Mouse (Mus musculus) heart, postnatal 14 days (tissue): Measurements from ENCODE around the gene Tm4sf5. TPM values are rescaled to one million over a fixed set of nuclear protein-coding genes. Genes with fewer than 3 reads are reported as not detected.
A peak's percentile ranks its signal among the peaks of the same experiment; 100 is the strongest.
"Not testable (repeated sequence)": the region's sequence is repeated elsewhere in the genome, so short reads cannot be mapped to it uniquely, and the experiment has no call there.

Experiments
- DNase-seq, 2 experiments: peaks; one replicate each; pipeline ENCODE4 v3.0.0; 2021 to 2022
- intact Hi-C: fragments of 180-260 bp; cut with DNase I; formaldehyde crosslinking; loops from one replicate; pipeline ENCODE4 v1.15.1; 2025
- total RNA-seq, 2 experiments: library from RNA; stranded (reverse); gene quantifications; 2 replicates each; pipeline ENCODE4 v1.2.3; 2021

The Tm4sf5 gene
- total RNA-seq, 2 experiments from 2014 or later = 1.2 to 1.3 TPM

DNA sequence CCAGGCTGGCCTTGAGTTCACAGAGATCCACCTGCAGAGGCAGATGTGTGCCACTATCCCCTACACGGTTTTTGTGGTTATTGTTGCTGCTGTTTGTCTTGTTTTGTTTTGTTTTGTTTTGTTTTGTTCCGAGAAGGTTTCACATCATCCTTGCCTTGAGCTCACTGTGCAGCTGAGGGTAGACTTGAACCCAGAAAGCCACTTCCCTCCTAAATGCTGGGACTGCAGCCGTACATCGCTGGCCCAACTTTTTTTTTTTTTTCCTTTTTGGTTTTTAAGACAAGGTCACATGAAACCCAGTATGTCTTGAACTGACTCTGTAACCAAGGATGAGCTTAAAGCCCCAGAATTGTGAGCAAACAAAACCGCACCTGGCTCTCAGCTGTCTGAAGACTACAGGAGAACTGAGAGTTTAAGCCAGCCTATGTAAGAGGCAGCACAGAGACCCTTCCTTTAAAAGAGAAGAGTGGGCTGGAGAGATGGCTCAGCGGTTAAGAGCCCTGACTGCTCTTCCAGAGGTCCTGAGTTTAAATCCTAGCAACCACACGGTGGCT lies 2.0 kb downstream of the Tm4sf5 start:
- DNase-seq = no peak
- intact Hi-C loops = loop anchor here (1.0 to 10.0 kb wide), 2 partner anchors 93 to 262 kb away; no protein-coding TSS in a partner anchor

DNA sequence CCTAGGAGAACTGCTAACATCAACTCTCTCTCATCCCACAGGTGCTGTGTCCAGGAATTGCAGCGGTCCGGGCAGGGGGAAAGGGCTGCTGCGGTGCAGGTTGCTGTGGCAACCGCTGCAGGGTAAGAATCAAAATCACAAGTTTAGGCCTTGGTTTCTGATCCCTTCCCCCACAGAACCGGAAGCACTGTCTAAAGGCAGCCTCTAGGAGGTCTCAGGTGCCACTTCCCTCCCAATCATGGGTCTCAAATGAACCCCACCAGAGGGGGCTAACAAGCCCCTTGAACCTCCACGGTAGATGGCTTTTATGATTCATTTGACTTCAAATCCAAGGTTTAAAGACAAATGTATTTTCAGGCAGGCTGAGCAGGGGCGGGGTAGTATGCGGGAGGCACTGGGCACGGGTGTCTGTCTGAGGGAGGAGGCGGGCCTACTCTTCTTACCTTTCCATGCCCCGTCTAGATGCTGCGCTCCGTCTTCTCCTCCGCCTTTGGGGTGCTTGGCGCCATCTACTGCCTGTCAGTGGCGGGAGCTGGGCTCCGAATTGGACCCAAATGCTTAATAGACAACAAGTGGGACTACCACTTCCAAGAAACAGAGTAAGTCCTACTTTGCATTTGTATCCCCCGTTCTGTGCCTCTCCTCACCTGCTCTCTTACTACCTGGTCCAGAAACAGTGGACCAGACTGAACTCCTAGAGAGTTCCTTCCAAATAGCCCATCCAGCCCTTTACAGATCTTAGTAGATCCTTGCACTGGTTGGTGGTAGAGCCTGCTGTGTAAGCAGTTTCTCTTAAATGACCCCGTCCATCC lies 4.9 kb downstream of the Tm4sf5 start:
- DNase-seq = peak; percentile 26 to 51
- intact Hi-C loops = loop anchor here (10.0 kb wide), 1 partner anchor 265 kb away; no protein-coding TSS in a partner anchor

DNA sequence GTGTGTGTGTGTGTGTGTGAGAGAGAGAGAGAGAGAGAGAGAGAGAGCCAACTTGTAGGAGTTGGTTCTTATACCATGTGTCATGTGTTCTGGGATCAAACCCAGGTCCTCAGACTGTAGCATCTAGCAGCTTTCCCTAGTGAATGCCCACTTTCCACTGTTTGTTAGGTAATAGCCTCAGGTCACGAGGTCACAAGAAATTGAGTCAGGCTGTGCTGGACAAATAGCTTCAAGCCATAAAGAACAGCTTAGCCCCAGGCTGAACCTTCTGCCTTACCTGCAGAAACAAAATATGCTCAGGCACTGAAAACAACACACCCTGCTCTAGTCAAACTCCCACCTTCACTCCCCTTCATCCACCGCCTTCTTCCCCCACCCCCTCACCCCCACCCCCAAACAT lies 6.2 kb downstream of the Tm4sf5 start:
- DNase-seq = no peak
- intact Hi-C loops = no loop called here

DNA sequence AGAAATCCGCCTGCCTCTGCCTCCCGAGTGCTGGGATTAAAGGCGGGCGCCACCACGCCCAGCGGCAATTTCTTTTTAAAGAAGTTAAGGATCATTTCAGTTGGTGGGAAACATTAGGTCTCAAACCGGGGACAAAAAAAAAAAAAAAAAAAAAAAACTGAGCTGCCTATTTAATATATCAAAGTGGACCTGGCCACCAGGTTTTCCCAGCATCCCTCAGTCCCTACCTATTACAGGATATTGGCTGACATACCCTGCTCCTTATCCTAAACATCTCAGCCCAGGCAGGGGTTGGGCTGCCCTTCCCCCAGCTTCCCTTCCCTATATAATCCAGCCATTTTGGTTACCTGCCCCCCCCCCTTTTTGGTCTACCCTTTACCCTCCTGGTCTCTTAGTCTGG lies 6.8 kb downstream of the Tm4sf5 start:
- intact Hi-C loops = no loop called here
- DNase-seq = no peak

DNA sequence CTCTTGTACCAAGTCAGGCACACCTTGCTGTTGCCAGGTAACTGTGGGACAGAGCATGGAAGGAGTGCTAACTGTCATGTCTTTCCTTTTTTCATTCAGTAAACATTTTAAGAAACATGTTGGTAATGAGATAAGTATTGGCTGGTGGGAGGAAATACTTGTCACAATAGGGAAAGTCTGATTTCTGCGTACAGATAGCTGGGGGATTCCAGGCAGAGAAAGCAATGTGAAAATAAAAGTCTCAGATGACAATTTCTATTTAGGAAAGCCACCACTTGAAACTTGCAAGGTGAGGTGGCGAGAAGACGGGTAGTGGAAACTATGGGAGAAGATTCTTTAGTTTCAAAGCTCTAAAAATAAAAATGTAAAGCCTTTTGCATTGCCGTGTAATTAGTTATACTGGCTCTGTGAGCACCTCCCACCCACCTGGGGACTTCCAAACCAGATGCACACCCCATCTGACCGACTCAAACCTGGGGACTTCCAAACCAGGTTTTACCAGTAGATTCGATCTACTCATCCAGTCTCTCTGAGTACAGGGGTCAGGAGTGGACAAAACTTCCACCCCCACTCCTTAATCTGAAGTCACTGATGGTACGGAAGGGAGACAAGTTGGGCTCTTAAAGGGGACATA lies 7.8 kb downstream of the Tm4sf5 start:
- no peak for DNase-seq
- intact Hi-C loops = no loop called here

DNA sequence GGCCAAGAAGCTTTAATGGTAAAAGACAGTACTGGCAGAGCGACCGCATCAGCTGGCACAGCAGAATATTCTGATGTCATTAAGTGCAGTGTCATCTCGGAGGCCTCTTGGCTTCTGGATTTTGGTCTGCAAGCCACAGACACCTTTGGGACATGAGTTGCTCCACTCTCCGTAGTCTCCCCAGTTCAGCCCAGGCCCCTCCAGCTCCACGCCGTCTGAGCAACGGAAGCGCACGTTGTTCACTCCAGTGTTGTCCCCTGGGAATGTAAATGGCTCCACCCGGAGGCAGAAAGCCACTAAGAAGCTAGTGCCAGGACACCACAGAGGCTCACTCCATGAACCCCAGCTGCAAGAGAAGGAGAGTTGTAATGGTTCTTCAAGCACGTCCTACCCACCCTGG lies 8.5 kb downstream of the Tm4sf5 start:
- DNase-seq = peak; percentile 32 to 57
- intact Hi-C loops = no loop called here

DNA sequence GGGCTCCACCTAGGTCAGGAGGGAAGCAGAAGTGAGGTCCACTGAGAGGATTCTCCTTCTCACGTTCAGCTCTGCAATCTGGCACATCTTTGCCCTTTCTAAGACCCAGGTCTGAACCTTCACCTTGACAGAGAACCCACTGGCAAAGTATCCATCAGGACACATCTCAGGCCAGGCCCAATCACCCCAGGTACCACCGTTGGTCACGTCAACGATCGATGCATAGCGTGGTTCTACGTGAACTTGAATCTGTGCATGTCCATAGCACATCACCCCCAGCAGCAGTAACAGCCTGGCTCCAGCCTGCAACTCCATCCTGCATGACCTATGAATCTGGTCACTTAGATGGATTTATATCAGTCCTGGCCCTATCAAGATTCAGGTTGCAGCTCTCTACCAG lies 9.2 kb downstream of the Tm4sf5 start, which contains the start of gene Vmo1:
Gene Vmo1, minus strand, starts transcription at position 329 of the 400 bp plus-strand sequence.
- intact Hi-C loops = no loop called here
- no peak for DNase-seq

DNA sequence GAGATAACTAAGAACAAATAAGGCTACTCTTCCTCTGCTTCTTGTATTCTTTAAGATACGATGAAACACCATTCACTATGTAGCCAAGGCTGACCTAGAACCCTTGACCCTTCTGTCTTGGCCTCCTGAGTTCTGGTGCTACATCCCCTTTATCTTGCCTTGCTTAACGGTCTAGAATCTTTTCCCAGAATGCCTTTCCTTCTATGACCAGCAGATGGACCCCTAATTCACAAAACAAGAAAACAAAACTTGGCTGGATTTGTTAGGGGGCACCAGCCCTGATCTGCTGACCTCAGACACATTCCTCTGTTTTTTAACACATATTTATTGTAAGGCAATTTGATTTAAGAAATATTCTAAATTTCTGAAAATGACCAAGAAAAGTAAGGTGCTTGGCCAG lies 11.3 kb downstream of the Tm4sf5 start:
- DNase-seq = peak in 1 of 2 experiments; percentile 50
- intact Hi-C loops = loop anchor here (1.0 to 2.0 kb wide), 2 partner anchors 89 to 238 kb away; no protein-coding TSS in a partner anchor

DNA sequence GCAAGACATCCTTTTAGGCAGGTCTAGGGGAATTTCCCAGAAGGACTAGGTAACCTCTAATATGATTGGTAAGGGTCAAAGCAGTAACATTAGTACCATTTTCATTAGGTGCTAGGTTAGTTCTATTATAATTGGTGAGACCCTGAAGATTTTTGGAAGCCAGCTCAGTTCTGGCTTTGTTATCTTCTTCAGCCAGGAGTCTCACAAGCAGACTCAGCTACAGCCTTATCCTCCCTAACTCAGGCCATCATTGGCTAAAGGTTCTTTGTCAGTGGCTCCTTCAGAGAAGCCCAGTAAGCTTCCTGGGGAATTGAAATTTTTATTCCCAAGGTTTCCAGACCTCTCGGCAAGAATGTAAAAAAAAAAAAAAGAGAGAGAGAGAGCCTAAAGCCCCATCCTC lies 13.4 kb downstream of the Tm4sf5 start:
- intact Hi-C loops = no loop called here

DNA sequence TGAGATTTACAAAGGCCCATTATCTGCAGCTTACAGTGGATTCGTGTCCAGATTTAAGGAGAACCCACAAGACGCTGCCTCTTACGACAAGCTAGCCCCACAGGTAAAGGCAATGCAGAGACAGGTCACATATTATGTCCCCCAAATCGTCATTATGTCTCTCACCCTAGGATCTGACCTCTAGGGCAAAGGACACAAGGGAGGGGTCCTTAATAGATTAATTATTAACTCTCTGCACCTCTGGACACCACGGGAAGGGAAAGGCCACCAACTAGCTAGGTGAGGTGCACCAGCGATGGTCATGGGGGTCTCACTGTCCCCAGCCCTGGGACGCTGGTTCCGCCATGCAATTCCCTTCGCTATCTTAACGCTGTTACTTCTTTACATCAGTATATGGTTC lies 13.9 kb downstream of the Tm4sf5 start, which contains the start of gene Gltpd2:
Gene Gltpd2, plus strand, starts transcription at position 274 of the 400 bp plus-strand sequence.
- intact Hi-C loops = no loop called here
- no peak for DNase-seq

More for the DNA sequence above, 13.4 kb downstream of the Tm4sf5 start:
- DNase-seq = no peak

DNA sequence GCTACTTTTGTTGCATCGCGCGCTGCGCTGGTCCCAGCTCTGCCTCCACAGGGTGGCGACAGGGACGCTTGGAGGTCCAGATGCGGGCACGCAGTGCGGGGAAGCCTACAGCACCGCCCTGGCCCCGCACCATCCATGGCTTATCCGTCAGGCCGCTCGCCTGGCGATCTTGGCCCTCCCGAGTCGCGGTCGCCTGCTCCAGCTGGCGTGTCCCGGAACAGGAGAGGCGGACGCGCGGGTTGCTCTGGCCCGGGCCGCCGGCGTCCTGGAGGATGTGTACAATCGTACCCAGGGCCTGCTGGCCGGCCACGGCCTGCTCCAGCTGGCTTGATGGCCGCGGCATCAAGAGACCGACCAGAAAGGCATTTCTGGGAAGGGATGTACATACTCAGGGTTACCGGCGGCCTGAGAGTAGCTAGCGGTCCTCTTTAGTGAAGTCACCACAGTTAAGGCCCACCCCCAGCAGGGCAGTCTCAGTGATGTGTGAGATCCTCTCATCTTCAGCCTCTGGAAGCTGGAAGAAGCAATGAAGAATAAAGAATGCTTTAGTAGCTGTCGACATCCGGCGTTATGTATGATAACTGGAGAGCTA lies 15.2 kb downstream of the Tm4sf5 start:
- DNase-seq = peak; percentile 61 to 62
- intact Hi-C loops = no loop called here

DNA sequence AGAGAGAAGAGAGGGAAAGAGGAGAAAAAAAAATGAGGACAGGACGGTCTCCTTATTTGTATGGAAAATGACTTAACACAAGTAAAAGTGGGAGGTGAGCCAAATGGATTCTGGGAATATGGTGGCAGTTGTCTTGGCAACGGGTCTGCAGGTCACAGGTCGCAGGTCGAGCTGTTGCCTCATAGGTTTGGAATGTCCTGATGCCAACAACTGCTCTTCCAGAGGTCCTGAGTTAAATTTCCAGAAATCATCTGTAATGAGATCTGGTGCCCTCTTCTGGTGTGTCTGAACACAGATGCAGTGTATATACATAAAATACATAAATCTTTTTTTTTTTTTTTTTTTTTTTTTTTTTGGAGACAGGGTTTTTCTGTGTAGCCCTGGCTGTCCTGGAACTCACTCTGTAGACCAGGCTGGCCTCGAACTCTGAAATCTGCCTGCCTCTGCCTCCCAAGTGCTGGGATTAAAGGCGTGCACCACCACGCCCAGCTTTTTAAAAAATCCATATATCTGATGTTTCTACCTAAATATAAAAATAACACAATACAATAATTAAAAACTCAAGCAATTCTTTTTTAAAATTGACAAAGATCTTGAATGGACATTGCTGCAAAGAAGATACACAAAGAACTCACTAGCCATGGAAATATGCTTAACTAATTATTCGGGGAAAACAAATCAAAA lies 18.4 kb downstream of the Tm4sf5 start:
- DNase-seq, intact Hi-C loops: not testable (repeated sequence)

DNA sequence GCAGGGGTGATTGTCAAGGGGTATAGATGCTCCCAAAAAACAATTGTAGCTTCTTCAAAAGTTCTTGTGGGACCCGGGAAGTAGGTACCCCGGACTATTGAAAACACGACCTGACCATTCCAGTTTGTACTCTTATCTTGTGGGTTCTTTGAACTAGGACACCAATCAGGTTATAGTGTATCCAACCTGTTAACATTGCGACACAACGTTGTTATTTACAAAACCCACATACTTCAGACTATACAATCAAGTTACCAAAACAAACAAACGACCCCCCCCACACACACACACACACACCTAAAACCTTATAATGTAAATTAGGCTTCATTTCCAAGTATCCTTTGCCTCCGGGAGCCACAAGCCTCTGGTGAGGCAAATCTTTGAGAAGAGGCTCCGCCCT lies 19.7 kb downstream of the Tm4sf5 start:
- intact Hi-C loops = no loop called here

DNA sequence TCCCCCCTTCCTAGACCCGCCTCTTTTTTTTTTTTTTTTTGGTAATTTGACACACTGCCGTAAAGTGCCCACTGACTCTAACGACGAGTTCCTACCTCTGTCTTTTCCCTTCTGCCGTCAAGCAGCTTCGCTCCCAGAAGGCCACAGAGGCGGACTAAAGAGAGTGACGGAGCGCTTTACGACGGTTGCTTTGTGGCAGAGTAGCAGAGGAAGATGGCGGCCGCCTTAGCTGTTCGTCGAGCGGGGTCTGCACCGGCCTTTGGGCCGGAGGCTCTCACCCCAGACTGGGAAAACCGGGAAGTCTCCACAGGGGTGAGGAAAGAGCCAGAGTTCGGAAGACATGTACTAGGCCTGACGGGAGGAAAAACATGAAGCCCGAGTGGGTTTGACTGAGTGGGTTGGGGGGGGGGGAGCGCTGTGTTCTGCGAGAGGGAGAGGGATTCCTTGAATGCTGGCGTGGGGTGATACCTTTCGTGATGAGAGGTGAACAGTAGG lies 20.2 kb downstream of the Tm4sf5 start, which contains the start of gene Psmb6:
Gene Psmb6, plus strand, starts transcription at position 184 of the 495 bp plus-strand sequence.
- intact Hi-C loops = no loop called here
- peak; percentile 84 to 90 for DNase-seq

More for the DNA sequence above, 19.7 kb downstream of the Tm4sf5 start:
- no peak for DNase-seq

DNA sequence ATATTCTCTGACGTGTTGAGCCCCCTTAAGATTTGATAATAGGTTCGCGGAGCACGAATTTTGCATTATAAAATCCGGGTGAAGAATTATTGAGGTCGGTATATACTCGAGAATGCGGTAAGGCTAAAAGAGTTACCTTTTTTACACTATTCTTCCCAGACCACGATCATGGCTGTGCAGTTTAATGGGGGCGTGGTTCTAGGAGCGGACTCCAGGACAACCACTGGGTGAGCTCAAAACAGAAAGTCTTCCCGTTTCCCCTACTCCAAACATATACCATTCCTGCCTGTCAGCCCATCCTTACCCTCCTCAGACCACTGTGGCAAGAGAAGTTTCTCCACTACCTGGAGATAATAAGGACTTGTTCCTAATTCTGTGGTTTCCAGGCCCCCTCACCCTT lies 20.7 kb downstream of the Tm4sf5 start:
- intact Hi-C loops = no loop called here
- no peak for DNase-seq

DNA sequence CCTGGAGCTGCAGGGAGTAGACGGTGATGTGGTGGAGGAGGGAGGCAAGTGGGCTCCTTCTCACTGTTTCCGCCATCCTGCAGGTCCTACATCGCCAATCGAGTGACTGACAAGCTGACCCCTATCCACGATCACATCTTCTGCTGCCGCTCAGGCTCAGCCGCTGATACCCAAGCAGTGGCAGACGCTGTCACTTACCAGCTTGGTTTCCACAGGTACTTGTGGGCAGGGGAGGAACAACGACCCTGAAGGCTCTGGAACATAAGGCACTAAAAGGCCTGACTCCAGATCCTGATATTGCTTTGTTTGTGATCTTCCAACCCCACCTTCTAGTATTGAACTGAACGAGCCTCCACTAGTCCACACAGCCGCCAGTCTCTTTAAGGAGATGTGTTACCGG lies 21.2 kb downstream of the Tm4sf5 start:
- intact Hi-C loops = no loop called here
- no peak for DNase-seq

DNA sequence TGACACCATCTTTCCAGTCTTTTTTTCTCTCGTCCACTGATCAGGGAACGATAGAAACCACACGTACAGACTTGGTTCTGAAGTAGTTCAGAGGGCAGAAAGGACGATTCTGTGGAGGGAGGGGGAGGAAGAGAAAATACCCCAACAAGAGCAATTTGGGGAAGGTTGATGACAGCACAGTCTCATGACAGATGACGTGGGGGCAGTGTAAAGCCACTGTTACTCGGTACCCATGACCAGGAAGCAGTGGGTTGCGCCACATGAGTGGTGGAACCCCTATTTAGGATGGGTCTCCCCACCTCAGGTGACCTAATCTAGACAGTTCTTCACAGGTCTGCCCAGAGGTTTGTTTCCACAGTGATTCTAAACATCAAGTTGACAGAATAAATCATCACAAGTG lies 23.6 kb downstream of the Tm4sf5 start:
- intact Hi-C loops = no loop called here
- no peak for DNase-seq

DNA sequence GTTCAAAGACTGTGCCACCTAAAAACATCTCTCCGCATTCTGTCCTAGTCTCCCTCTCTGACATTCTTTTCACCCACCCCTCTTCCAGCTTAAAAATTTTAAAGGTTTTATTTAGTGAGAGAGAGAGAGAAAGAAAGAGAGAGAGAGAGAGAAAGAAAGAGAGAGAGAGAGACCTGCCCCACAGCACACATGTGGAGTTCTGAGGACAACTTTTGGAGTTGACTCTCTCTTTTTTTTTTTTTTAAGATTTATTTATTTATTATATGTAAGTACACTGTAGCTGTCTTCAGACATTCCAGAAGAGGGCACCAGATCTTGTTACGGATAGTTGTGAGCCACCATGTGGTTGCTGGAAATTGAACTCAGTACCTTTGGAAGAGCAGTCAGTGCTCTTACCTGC lies 26.0 kb downstream of the Tm4sf5 start:
- intact Hi-C loops, DNase-seq: not testable (repeated sequence)

DNA sequence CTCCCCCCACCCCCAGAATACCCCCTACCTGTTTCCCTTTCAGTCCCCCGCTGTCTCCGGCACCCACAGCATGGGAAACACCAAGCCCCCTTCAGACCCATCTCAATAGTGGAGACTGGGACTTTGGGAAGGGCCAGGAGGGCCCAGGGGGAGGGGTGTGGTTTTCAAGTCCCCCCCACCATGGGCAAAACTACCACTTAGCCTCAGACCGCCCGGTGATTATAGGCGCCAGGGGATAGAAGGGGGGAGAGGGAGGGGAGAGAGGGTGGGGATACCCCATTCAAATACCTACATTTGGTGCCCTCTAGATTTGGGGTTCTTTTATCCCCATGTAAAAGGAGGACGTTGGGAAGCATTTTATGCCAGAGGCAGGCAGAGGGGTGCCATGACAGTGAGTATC lies 27.8 kb downstream of the Tm4sf5 start, which contains the start of gene Gm40193:
Gene Gm40193, minus strand, starts transcription at position 101 of the 400 bp plus-strand sequence.
- intact Hi-C loops = no loop called here
- no peak for DNase-seq

DNA sequence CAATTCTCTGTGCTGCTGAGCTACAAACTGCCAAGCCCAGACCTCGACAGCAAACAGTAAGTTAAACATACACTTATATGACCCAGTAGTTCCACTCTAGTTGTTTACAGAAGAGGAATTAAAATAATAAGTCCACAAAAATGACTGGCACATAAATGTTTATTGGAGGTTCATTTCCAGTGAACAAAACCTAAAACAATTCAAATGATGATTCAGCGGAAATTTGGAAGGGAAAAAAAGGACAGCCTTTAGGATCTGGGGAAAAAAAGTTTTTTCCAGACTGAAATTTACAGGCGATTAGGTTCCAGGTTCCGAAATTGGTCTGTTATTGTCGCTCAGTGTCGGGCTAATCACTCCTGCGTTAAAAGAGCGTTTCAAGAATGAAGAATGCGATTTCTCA lies 34.4 kb downstream of the Tm4sf5 start:
- intact Hi-C loops = no loop called here

More for the DNA sequence above, 34.4 kb downstream of the Tm4sf5 start:
- no peak for DNase-seq
